Mouse (Mus musculus) retina, postnatal 7 days (tissue): ENCODE measurements around the gene Slc9a1.

Source experiments
- DNase-seq: peaks from one replicate; pipeline ENCODE4 v3.0.0-alpha.2; 2012; ENCODE audit warnings: low read depth, low spot score

Gene Slc9a1

DNA sequence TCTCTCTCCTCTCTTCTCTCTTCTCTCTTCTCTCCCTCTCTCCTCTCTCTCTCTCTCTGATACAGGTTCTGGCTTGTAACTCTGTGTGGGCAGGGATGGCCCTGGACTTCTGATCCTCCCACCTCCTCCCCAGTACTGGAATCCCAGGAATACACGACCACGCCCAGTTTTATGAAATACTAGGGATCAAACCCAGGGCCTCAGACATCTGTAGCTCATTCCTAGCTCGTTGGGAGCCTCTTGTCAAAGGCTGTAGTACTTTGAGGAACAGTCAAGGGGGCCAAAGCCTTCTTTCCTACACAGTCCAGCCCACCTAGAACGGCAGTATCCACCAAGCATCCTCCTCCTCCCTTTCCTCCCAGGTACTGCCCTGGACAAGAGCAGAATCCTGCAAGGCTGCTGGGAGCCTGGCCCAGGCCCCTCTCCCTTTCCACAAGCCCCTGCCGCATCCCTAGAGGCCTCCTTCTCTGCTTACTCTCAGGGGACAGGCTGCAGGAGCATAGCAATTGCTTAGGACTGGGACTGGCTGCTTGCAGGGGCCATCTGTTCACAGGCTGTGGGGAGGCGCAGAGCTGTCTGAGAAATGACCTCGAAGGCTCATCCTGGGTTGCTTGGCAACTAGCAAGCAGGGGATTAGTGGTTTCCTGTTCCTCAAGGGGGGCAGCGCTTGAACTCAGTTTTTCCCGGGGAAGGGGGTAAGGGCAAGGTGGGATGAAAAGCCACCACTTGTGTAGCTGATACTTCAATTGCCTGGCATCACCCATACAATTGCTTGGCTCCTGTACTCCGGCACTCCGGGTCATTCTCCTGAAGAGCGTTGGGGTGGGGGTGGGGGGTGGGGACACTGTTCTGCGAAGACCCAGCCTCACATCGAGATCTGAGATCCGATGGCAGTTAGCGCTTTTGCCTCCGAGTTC is 70.2 kb downstream of the Slc9a1 start:
- peak; percentile 84 for DNase-seq

DNA sequence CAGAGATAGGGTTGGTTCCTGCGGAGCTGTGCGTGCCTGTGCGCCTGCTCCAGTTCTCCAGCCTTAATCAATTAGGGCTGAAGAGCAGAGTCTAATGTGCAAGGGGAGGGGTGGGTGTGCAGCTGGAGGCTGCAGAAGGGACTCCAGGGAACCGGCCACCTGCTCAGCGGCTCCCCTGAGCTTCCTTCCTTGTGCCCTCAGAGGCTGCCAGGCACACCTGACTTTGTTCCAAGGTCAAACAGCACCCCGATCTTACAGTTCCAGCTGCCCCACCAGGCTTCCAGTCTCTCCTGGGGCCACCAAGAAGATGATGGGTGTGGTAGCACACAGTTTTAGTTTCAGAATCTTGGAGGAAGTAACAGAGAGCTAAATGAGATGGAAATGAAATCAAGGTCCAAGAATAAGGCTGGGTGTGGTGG is 70.9 kb downstream of the Slc9a1 start:
- DNase-seq, result peak; percentile 43

- no peak for DNase-seq
These were observed 72.7 kb downstream of the Slc9a1 start for GRCm38 (mm10) chr4:133442194-133442593.

GRCm38 (mm10) chr4:133443085-133443484 is 73.6 kb downstream of the Slc9a1 start:
- DNase-seq, result no peak

DNA sequence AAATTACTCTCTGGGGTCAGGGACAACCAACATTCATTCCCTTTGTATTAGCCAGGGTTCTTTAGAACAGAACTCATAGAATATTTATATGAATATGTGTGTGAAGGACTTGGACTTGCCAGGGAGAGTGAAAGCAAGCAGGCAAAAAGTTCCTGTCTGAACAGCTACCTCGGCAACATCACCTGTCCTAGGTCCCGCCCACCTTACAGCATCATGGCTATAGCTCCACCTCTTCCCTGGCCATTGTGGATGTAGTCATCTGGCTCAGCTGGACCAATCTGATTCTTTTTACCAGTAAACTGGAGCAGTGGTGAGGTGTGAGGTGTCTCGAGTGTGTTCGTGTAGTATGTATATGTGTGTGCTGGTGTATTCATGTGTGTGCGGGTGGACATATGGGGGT is 76.2 kb downstream of the Slc9a1 start:
- DNase-seq, result no peak

GRCm38 (mm10) chr4:133447366-133447765 is 77.9 kb downstream of the Slc9a1 start:
- no peak for DNase-seq

- DNase-seq, result no peak
These were observed 78.5 kb downstream of the Slc9a1 start for GRCm38 (mm10) chr4:133447967-133448366.

DNA sequence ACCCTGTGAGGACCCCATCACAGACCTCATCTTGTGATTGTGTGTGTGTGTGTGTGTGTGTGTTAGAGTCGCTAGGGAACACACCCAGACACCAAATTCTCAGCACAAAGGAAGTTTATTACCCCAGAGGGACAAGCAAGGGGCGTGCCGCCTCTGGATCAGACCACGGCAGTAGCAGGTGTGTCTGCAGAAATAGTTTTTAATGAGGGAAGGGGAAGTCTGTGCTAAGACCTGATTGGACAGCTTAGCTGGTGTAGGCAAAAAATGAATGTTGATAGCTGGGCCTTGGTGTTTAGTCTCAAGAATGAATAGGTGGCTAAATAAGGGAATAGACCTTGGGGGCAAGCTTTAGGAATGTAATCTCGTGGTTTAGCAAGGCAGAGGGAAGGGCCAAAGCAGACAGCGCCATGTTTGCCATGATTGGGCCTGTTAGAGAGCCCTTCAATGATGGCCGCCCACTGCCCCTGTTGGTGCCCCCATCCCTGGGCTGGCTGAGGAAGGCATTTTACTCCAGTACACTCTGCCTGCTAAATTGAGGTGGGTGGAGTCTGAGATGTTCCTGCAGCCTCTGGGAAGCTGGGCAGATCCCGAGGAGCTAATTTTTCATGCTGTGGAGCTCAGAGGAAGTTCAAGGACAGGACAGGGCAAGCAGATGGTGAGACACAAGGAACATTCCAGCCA is 79.3 kb downstream of the Slc9a1 start:
- no peak for DNase-seq

GRCm38 (mm10) chr4:133449726-133450125 is 80.2 kb downstream of the Slc9a1 start:
- DNase-seq, result peak; percentile 53

GRCm38 (mm10) chr4:133451536-133451935 is 82.0 kb downstream of the Slc9a1 start:
- peak; percentile 74 for DNase-seq

DNA sequence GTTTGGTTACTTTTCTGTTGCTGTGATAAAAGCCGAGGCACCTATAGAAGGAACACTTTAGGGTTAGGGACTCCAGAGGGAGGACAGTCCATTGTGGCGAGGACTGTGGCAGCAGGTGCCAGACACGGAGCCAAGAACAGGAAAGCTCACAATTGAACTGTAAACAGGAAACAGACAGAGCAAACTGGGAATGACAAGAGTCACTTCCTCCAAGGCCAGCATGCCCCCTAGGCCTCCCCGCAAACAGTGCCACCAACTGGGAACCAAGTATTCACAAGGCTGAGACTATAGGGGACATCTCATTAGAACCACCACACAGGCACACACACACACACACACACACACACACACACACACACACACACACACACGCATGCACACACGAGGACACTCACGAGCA is 82.9 kb downstream of the Slc9a1 start:
- DNase-seq, result no peak

- no peak for DNase-seq
These were observed 88.5 kb downstream of the Slc9a1 start for GRCm38 (mm10) chr4:133458044-133458443.

DNA sequence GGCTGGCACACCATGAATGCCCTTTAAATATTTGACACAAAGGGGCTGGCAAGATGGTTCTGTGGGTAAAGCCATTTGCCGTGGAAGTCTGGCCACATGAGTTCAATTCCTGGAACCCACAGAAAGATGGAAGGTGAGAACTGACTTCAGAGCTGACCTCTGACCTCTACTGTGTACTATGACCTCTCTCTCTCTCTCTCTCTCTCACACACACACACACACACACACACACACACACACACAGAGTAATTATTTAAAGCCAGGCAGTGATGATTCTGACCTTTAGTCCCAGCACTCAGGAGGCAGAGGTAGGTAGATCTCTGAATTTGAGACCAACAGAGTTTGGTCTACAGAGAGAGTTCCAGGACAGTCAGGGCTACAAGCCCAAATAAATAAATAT is 90.5 kb downstream of the Slc9a1 start:
- no peak for DNase-seq

DNA sequence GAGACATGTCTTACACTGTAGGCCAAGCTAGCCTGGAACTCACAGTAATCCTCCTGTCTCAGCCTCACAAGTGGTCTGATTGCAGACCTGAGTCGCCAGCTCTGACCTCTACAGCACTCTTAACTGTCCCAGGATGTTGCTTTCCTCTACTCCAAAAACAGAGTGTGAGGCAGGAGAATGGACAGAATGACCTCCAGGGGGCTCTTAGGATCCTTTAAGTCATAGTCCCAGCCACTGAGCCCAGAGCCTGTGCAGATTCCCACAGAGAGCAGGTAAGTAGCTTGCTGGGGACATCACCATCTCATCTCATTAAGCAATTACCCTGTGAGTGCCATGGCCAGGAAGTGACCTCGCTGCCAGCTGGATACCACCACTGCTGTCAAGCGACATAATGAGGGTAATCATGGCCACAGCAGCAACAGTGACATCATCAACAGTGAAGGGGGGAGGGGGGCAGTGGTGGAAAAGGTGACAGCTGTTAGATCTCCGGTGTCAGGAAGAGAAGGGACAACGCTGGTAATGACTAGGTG is 91.4 kb downstream of the Slc9a1 start:
- DNase-seq, result no peak

GRCm38 (mm10) chr4:133461362-133461761 is 91.9 kb downstream of the Slc9a1 start:
- no peak for DNase-seq

DNA sequence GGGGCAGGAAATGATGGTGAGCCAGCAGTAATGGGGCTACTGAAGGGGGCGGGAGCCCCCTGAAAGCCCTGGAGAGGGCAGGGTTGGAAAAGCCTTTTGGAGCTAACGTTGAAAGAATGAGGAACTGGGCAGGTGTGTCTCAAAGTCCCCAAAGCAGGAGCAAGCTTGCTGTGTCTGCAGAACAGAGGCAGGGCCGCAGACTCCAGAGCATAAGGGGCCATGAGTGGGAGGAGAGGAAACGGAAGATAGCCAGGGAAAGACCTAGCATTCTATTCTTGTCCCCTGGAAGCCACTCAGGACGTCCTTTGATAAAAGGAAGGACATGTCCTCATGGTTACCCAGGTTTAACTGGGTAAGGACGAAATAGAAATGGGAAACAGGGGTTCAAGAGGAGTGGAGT is 93.7 kb downstream of the Slc9a1 start:
- no peak for DNase-seq

DNA sequence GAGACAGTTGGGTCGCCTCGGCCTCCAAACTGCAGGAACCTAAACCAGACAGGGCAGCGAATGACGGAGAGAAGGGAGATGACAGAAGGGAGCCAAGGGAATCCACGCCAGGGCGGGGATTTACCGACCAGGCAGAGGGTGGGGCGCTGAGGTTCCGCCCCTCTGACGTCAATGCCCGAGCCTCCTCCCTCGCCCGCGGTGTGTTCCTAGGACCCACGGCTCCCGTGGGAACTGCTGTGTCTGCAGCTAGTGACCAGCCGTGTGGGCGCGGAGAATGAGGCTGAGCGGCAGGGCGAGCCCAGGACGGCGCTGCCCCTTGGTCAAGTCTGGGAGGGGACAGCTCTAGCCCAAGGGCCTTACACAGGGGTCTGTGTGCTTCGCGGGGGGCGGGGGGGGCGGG is 98.6 kb downstream of the Slc9a1 start:
- DNase-seq, result peak; percentile 66

- no peak for DNase-seq
These were observed 99.6 kb downstream of the Slc9a1 start for GRCm38 (mm10) chr4:133469122-133469521.

GRCm38 (mm10) chr4:133471135-133471821 is 101.8 kb downstream of the Slc9a1 start:
- no peak for DNase-seq
